Mouse (Mus musculus): Measurements from ENCODE around the gene Sfrp5. TPM values are rescaled to one million over a fixed set of nuclear protein-coding genes. Genes with fewer than 3 reads are reported as not detected.

Sfrp5 gene
- total RNA-seq (2021), result 1 to 10 TPM; 5.6 to 5.8 TPM
- long read RNA-seq, experiment 1, partial matches to known transcripts, result 0 of 6 reads
- long read RNA-seq, experiment 1, other reads (novel, unspliced or antisense), result 4 of 6 reads
- long read RNA-seq, experiment 2, partial matches to known transcripts, result 0 of 5 reads
- long read RNA-seq, experiment 2, other reads (novel, unspliced or antisense), result 3 of 5 reads

DNA sequence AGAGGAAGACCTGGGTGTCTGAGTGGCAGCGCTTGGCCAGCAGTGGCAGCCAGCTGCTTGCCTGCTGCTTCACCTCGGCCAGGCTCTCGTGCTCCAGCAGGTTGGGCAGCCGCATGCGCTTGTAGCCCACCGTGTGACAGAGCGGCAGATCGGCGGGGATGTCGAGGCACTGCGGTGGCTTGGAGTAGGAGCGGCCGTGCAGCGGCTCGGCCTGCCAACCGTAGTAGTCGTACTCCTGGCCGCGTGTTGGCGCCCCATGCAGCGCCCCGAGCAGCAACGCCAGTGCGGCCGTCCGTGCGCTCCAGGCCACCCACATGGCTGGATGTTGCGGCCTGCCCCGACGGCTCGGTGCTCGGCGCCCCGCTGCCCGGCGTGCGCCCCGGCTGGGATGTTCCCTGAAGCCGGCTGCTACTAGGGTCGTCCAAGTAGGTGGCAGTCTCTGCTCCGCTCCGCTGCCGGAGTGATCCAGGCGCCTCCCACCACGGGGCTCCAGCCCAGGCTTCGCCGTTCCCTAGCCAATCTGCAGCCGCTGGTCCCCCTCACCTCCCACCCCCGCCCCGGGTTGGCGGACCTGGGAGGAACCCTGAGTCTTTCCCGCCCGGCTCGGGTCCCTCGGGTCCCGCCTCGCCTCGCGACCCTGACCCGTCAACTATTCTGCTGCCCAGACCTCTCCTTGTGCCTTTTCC, at the start of gene Sfrp5:
Gene Sfrp5 (minus strand): TSS at position 557 of the 686 bp plus-strand sequence.
- peak in 1 of 2 experiments; percentile 26 for DNase-seq

- no peak for DNase-seq
Measured at GRCm38 (mm10) chr19:42249976-42250914, 48.2 kb upstream of the Sfrp5 start.

- DNase-seq, result no peak
Measured at GRCm38 (mm10) chr19:42247519-42247918, 45.5 kb upstream of the Sfrp5 start, which contains the start of gene Golga7b. Golga7b (plus strand) TSS chr19:42247574.

DNA sequence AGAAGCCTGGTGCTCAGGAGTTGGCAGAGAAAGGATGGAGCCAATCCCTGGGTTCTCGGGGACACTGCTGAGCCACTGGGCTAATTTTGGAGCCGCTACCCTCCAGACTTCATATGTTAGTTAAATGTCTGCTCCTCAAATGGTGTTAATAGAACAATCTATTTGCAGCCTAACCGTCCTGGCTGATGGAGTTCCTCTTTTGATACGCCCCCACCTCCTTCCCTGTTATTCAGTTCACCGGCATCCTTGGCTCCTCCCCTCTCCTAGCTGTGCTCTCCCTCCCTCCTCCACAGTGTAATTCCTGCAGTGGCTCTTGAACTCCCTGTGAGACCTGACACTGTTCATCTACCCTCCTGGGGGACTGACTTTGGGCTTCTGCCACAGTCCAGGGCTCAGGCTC, 44.6 kb upstream of the Sfrp5 start:
- no peak for DNase-seq

DNA sequence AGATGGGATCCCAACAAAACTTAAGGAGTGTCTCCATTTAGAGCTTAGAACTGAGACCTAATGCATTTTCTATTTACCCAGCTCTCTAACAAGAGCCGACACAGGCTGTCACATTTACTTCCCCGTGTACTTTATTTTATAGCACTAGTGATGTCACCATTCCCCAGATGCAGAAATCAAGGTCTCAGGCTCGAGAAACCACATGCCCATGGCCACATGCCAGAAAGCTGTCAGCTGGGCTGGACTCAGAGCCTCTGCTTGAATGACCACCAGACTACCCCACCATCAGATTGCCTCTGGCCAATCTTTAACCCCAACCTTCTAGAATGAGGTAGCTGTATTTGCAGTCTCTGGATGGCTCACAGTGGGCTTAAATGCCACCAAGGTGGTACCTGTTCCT, 41.3 kb upstream of the Sfrp5 start:
- no peak for DNase-seq

GRCm38 (mm10) chr19:42240881-42241280, 38.8 kb upstream of the Sfrp5 start:
- no peak for DNase-seq

DNA sequence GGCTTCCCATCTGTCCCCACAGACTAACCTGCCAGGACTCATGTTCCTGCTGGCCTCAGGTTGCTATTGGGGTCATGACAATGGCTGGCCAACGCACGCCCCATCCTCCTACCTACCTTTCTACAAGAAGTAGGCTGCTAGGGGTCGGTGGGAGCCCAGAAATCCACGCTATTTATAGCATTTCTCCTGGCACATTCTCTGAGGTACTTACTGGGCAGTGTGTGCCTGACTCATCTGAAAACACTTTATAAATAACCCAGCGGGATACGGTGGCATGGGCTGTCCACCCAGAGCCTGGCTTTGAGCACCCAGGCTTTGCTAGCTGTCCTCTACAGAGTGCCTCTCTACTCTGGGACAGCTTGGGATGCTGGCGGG, 36.3 kb upstream of the Sfrp5 start:
- peak; percentile 53 to 84 for DNase-seq

- peak; percentile 44 to 71 for DNase-seq
Measured at GRCm38 (mm10) chr19:42237602-42238340, 35.7 kb upstream of the Sfrp5 start.

GRCm38 (mm10) chr19:42230986-42231385, 28.9 kb upstream of the Sfrp5 start:
- no peak for DNase-seq

- no peak for DNase-seq
Measured at GRCm38 (mm10) chr19:42230288-42230568, 28.2 kb upstream of the Sfrp5 start.

- DNase-seq, result no peak
Measured at GRCm38 (mm10) chr19:42229499-42230287, 27.6 kb upstream of the Sfrp5 start.

- no peak for DNase-seq
Measured at GRCm38 (mm10) chr19:42226451-42226850, 24.4 kb upstream of the Sfrp5 start.

GRCm38 (mm10) chr19:42217374-42217763, 15.3 kb upstream of the Sfrp5 start:
- peak in 1 of 2 experiments; percentile 65 for DNase-seq

GRCm38 (mm10) chr19:42216699-42217373, 14.8 kb upstream of the Sfrp5 start:
- no peak for DNase-seq

DNA sequence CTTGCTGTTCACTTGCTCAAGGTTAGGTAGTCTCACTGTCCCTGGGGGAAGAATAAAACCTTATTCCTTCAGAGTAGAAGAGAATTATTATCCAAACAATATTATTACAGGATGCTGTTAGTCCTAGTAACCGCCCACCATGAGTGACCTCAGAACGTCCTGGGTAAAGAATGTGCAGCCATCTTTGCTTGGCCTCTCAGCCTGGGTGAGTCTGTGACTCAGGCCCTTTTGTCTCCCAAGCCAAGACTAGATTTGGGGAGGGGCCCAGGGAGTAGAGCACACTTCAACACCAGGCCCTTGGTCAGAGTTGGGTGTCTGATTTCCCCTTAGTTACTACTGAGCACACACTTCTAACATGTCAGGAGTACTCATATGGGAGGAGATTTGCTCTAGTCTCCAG, 12.5 kb upstream of the Sfrp5 start:
- no peak for DNase-seq

DNA sequence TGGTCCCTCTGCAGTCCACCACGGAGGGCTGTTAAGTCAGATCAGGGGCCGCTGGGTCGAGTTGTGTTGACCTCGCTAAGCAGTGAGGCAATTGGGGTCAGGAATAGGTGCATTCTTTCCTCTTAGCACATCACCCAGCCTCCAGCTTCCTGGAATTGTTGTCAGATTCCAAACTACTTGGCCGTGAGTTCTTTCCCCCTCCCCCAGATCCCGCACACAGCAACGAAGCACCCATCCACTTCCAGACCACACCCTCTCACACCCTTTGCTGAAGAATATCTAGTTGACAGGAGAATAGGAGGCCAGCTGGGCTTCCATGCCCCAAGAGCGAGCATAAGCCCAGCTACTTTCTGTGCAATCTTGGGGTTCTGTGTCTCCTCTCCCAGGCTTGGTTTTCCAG, 9.9 kb upstream of the Sfrp5 start:
- no peak for DNase-seq

DNA sequence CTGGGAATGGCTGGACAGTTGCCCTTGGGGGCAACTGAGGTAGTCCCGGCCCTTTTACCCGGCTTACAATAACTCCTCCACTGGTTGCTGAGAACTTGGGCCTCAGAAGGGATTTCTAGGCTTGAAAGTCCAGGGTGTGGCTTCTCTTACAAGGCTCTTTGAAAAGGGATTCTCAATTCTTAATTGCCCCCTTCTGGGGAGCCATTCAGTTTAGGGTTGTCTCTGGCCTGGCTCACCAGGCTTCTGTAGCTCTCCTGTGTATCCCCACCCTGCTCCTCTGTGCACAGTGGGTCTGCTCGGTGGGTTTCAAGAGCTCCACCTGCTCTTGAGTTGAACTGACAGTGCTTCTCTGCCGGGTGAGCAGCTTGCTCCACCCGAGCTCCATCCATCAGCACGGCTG, 7.9 kb upstream of the Sfrp5 start:
- DNase-seq, result no peak

DNA sequence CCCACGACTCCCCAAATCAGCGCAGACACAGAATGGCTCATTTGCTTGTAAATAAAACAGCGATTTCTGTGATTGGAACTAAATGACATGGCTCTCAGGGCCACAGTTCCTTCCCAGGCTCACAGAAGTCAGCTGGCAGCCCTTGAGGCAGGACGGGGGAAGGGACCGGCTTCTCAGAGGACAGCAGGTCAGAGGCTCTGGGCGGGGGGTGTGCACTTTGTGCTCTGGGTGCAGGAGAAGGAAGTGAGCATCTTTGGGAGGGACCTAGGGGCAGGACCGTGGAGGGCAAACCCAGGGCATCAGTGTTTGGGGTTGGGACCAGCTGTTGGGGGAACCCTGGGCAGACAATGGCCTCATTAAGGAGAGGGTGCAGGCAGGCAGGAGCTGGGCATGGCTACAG, 7.4 kb upstream of the Sfrp5 start:
- no peak for DNase-seq

DNA sequence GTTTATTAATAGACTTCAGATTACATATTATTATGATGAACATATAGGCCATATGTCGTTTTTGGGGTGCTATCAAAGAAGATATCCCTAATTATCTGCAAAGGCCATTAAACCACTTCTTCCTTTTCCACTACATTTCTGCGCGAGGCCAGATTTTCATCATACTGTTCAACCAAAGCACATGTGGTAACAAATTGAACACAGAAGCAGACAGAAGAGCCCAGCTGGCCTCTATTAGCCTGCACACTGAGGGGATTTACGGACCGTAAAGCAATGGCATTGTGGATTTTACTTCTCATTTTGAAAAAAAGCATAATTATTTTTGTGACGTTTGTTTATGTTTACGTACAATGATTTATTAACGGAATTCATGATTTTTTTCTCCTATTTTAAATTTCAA, 3.1 kb upstream of the Sfrp5 start:
- no peak for DNase-seq

GRCm38 (mm10) chr19:42204306-42204705, 2.3 kb upstream of the Sfrp5 start:
- peak; percentile 61 to 76 for DNase-seq

DNA sequence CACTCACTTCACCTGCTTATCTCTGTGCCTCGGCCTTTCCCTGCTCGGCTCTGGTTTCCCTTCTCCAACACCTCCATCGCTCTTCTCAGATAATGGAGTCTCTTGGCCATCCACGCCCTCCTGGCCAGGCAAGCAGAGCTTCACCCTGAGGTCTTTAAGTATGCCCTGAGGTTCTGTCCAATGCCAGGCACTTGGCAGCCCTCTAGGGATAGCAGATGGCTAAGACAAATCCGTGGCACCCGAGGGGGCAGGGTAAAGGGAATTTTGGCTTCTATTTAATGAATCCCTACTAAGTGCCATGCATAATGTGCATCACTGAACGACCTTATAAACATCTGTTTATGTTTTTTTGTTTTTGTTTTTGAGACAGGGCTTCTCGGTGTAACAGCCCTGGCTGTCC, 415 bp upstream of the Sfrp5 start:
- DNase-seq, result no peak

Measured in heart, adult 18-20 months (tissue).